Mouse (Mus musculus): ENCODE measurements around the gene Pbx3.

The Pbx3 gene

DNA sequence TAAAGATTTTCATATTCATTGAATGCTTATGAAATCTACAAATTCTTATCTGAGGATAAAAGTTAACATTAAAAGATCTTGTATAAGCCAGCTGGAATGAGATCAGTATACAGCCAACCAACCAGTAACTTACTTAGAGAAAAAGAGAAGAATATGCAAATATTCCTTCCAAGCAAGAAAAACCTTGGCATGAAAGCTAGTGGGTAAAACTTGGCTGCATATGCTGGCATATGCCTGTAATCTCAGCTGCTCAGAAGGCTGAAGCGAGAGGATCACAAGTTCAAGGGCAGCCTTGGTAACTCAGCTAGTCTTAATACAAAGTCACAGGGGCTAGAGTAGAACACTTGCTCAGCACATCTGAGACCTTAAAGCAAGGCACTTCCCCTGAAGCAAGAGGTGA is 153.8 kb downstream of the Pbx3 start:
- DNase-seq (ENCODE audit: low read depth), result no peak

DNA sequence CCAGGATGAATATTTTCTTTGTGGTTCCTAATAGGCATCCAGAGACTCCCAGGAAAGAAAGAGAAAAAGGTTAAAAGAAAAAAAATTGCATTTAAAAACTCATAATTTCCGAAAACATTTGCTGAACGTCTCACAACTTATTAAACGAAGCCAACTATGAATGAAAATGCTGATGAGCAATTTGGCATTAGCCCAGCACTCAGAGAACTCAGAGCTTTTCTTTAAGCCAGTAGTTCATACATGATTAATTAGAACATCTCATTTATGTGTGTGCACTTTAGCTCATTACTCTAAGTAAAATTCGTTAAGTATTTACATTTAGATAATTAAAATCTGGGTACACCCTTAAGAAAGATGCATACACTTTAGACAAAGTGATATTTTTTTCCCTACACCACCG is 155.3 kb downstream of the Pbx3 start:
- DNase-seq (ENCODE audit: low read depth), result no peak

DNA sequence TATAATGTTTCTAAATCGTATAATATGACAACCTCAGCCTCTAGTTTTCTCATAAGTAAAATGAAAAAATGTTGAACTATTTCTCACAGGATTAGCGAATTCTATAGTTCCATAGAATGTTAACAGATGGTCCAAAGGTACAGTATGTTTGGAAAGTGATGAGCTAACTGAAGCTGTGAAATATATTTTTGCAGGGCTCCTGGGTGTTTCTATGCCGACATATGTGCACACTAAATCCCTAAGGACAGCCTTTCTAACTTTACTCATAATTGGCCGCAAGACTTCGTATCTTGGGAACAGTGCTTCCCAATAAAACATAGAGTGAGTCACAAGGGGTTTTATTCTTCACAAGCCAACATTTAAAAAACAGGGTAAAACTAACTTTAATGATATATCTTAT is 157.4 kb downstream of the Pbx3 start:
- no peak for DNase-seq (ENCODE audit: low read depth)

DNA sequence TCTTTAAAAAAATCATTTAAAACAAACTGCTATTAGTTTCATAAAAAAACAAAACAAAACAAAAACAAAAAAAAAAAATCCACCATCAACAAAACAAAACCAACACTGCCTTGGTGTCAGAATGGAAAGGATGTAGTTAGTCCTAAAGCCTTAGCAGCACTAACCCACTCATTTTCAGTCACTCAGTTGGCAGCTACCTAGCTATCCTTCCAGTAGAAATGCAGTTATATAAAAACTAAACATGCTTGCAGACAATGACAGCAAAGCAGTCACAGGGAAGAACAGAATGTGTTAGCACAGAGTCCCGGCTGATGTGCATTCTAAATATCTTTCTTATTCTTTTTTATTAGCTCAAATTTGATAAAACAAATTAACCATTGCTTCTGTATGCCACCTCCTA is 160.5 kb downstream of the Pbx3 start:
- no peak for DNase-seq (ENCODE audit: low read depth)

DNA sequence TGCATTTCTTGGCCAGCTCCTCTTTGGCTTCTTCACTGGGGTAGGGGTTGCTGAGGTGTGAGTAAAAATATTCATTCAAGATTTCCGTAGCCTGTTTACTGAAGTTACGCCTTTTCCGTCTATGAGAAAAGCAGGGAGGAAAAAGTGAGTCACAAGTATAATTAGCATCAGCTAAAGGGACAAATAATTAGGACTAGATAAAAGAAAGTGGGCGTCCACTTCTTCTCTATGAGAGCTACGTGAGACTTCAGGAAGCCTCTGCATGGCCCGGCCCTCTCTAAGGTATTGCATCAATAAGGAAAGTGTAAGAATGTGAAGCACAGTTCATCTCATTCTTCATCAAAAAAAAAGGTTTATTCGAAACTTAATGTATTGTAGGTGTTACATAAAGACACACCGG is 168.1 kb downstream of the Pbx3 start:
- no peak for DNase-seq (ENCODE audit: low read depth)

DNA sequence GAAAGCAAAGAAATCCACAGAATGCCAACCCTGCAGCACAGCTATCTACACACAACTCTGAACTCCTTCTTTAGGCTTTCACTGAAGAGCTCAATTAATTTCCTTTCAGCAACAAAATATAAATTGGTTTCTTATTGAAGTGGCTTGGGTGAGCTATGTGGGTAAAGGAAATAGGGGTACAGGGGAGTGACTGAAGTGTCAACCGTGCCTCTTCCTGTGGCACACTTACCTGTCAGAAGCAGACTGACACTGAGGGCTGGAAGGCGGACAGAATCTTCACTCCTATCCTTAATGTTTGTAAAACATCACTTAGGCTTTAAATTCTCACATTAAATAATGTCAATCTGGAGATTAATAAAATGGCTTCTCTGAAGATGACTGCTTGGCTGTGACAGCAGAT is 168.6 kb downstream of the Pbx3 start:
- no peak for DNase-seq (ENCODE audit: low read depth)

DNA sequence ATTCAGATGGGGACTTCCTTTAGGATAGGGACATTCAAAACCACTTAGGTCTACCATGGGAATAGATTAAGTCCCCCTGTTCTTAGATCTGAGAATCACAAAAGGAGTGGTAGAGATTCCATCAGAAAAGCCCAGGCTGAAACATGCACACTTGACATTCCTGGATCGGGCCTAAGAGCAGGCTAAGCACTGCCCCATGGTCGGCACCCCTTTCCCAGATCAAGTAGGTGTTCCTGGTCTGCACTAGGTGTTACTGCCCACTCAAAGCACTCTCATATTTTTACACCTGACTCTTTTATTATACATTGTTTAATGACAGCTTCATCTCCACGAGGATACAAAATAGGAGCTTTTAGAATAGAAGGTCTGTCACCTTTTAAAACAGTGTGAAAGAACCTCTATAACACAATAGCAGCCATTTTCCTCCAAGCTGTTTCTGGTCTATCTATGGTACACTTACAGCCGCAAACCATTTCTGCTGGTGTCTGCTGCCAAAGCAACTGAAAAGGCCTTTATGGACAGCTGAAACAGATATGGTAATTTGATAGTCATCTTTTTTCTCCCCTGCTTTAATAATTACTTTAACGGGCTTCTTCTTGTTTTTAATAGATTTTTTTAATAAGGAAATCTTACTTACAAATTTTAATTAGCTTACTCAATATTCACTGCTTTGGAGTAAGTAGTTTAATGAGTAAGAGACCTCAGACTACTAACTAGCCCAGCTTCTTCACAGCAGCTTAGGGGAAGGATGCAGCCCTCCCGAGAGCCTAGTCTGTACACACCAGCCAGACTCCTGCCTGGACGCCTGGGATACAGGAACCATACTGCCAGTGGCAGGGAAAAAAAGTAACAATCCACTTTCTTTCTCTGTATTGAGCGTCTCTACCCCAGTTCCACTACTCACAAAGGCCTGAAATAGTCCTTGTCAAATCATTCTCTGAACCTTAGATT is 178.8 kb downstream of the Pbx3 start:
- DNase-seq (ENCODE audit: low read depth), result no peak

DNA sequence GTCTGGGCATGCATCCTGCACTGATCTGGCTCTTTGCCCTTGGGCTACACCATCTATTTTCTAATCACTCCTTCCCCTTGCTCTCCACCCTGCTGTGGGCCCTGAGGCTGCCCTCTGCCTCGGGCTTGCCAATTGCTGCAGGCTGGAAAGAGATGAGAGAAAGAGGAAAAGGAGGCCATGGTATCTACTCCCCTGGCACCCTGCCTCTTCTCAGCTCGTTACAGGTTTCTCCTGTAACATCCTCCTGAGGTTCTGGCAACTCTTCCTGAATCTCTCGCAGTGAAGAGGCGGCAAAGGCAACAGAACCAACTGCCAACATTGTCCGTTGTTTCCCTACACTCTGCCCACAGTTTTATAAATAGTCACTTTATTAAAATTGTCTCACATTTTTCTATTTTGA is 179.7 kb downstream of the Pbx3 start:
- DNase-seq (ENCODE audit: low read depth), result no peak

DNA sequence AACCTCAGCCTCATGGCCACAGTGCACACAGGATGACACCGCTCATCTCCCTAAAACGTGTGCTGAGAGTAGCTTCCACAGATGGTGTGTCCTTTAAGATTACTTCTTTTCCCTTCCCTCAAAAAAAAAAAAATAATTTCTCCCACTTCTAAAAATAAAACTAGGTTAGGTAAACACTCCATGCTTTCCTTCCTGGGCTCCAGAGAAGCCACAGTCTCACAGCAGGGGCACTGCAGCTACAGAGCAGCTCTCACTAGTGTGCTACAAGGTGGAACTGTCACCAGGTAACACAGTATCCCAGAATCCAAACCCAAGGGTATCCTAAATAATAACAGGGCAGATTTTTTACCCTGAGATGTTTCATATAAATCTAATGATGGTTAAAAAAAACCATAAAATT is 185.6 kb downstream of the Pbx3 start:
- DNase-seq (ENCODE audit: low read depth), result no peak

DNA sequence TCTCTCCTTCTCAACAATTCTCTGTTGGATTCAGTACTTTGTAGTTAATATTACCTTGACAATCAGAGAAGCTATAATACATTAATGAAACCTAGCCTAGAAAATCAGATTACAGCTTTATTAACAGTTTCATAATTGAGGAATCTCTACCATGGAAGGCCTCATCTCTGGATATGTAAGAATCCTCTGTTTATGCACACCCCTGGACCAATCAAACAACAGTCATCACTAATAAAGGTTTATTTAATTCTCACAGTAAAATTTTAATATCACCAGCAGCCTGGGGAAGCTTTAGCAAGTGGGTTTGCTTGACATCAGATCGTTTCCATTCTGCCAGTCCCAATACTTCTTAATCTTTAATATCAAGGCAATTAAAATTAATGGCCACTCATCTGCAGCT is 191.3 kb downstream of the Pbx3 start:
- DNase-seq (ENCODE audit: low read depth), result no peak

DNA sequence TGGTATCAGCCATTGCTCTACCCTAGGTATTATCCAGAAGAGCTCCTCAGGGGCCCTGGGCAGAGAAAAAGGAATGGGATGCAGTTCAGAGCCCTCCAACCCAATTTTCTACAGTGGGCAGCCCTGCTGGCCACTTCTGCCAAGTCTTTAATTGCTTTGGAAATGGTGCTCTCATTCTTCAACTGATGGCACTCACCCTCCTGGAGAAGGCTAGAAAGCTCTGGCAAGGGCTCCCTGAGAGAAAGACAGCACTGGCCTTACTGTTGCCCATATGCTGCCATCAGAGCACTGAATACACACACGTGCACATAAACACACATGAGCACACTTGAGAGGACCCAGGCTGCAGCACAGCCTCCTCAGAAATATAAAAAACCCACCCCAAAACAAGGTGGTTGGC is 193.6 kb downstream of the Pbx3 start:
- no peak for DNase-seq (ENCODE audit: low read depth)

DNA sequence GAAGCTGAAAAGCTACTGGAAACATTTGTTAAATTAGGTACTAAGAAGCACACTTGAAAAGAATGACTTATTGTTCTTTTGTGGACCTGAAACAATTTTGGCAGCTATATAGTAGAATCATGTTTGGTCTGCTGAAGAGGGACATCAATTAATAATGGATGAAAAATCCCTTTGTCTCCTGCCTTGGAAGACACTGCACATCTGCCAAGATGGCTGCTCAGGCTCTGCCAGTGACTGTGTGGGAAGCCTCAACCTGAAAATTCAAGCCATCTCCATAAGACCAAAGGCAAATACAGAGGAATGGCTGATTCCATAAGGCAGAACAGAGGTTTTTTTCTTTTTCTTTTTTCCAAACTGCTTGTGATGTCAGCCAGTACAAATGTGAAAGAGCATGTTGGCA is 194.3 kb downstream of the Pbx3 start:
- no peak for DNase-seq (ENCODE audit: low read depth)

DNA sequence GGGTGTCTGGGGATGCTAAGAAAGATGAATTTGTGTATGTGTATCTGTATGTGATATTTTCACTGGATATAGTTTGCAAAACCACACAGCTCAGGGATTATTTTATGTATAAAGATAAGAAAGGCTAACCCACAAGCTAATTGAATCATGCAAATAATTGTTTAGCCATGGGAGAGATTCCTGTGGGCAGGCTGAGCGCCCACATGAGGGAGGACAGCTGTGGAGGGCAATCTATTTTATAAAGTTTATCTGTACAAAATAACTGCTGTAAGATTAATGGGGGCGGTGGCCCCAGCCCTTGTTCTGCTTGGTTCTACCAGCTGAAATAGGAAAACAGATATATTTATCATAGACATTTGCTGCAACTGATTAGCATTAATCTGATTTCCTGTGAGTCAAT is 202.5 kb downstream of the Pbx3 start:
- DNase-seq (ENCODE audit: low read depth), result no peak

DNA sequence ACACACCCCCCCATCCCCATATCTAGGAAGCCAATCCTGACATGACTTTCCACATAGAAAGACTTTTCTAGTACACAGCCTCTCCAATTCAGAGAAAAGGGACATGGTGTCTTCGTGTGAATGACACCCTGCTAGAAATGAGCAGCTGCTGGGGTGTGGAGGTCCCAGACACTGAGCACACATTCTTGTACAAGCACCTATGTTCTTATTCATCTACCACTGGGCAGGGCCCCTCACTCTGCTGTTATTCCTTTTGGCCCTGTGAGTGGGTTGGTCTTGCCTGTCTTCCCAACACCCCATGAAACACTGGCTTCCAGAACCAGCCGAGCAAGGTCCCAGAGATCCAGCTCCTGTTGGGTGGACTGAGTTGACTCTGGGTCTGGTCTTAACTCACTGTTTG is 203.3 kb downstream of the Pbx3 start:
- no peak for DNase-seq (ENCODE audit: low read depth)

DNA sequence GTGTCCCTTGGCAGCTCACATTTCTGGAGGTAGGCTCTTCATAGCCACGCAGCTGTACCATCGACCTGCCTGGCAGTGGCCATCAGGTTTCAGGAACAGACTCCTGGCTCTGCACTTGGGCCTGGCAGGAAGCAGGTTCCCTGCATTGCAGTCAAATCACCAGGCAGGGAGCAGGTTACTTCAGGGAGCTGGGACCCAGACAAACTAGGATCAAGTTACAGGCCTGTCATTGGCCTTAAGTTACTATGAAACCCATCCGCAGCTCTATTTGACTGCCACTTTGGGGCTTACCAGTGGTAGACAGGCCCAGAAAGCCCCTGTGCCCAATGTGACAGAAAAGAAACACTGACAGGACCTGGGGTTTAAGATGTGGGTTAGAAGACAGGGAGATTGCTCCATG is 204.8 kb downstream of the Pbx3 start:
- DNase-seq (ENCODE audit: low read depth), result no peak

DNA sequence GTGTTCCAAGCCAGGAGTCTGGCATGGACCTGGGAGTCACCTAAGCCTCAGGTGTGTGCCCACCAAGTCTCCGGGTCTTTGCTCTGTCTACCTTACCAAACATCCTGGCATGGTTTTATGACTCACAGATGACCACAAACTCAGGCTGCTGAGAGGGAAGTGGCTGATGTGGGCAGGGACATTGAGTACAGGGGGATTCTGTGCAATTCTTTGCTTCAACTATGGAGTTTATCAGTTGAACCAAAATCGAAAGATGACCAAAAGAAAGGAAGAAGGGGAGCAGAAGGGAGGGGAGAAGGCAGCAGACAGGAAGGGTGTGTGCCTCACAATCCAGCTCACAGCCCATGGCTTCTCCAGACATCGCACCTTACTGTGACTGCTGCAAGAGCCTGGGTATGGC is 210.5 kb downstream of the Pbx3 start:
- DNase-seq (ENCODE audit: low read depth), result no peak

DNA sequence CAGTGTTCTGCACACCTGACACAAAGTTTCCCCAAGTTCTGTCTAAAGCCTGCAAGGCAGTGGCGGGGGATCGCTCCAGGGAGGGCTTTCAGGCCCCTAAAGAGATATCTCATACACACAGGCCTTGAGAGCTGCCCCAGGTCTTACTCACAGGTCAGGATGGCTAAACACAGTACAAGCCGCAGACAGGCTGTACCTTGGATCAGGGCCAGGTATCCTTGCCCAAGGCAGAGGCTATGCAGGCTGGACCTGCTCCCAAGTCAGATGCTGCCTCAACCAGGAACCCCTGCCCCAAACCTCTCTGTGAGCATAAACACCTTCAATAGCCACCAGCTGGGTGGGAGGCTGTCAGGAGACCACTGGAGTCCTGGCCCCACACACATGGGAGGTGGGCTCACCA is 215.2 kb downstream of the Pbx3 start:
- DNase-seq (ENCODE audit: low read depth), result no peak

DNA sequence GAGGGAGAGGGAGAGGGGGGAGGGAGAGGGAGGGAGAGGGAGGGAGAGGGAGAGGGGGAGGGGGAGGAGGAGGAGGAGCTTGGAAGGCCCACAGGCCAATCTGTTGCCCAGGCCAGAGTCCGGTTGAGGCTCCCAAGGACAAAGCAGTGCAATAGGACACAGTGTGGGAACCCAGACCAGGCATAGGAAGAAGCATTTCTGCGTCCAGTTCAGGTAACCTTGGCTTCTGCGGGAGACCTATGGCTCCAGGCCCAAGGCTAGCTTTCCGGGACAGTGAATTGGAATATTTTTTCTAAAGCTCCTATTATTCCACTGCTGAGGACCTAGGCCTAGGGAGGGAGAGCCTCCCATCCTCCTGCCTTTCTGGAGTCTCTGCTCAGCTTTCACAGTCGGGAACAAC is 218.1 kb downstream of the Pbx3 start:
- DNase-seq (ENCODE audit: low read depth), result no peak

DNA sequence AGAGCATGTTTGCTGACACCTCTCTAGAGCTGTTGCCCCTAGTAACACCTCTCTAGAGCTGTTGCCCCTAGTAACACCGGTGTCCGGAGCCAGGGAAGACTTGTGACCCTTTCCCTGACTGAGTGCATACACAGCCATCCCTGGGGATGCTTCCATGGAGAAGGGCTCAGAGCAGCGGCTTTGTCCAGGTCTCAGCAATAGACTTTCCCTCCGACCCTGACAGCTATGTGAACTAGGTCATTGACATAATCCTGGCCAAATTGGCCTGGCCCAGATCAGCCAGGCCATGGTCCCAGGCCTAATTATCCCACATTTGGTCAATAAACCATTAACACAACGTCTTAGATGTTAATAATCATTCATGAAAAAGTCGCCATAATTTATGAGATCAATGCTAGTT is 219.6 kb downstream of the Pbx3 start:
- no peak for DNase-seq (ENCODE audit: low read depth)

DNA sequence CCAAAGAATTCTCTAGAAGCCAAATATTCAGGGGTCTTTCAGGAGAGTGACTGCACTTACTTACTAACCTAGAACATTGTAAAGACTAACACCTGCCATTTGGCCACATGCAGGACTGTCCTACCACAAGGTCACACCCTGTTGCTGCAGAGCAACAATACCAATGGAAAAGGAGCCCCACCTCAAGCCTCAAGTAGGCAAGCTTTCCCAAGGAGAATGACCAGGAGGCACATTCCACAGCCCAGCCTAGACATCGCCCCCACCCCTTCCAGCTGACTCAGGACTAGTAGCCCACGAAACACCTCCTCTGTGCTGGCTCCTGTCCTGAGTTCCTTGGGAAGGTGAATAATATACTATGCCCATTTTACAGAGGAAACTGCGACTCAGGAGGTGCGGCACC is 222.4 kb downstream of the Pbx3 start:
- DNase-seq (ENCODE audit: low read depth), result no peak

DNA sequence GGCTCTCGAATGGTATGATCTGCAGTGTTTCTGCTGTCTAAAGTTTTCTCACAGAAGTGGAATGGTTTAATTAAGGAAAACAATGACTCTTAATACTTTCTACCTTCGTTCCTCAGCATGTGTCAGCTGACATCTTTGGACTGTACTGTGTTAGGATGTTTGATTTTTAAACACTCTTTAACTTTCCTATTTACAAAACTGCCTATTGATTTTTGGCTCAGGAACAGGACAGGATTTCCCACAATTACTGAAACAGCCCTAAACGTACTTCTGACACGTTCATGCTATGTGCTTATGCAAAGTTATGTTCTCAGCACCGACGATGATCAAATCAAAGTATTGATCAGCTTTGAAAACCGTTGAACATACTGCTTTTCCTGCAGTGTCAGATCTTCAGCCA is 224.7 kb downstream of the Pbx3 start:
- DNase-seq (ENCODE audit: low read depth), result no peak

DNA sequence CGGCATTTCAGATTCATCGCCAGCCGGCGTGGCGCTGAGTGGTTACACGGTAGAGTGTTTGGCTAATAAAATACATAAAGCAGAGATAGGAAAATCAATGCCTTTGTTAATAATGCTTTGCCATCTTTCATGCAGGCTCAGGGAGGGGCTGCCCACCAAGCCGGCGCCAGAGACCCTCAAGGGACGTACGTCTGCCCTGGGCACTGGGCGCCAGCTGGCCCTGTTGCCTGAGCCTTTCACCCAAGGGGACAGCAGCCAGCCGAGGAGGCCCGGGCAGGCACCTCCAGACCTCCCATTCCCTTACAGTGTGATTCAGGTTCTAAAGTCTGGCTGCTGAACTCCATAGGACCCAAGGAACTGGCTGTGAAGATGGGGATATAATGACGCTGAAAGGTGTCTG is 225.5 kb downstream of the Pbx3 start:
- DNase-seq (ENCODE audit: low read depth), result no peak

DNA sequence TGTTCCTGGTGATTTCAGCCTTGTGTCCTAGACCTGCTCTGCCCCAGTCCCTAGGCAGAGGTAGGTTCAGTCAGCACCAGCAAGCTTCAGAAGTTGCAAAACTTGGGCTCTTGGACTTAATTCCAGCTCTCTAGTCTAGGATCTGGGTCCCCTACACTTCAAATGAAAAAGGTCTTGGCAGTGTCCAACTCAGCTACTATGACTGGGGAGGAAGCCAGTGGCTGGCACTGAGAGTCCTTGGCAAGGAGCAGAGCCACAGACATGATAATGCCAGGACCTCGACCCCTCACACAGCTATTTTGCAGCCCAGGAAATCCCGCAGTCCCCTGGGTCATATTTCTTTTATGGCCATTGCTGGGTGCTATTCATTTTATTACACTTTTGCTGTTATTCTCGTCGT is 225.9 kb downstream of the Pbx3 start:
- no peak for DNase-seq (ENCODE audit: low read depth)

DNA sequence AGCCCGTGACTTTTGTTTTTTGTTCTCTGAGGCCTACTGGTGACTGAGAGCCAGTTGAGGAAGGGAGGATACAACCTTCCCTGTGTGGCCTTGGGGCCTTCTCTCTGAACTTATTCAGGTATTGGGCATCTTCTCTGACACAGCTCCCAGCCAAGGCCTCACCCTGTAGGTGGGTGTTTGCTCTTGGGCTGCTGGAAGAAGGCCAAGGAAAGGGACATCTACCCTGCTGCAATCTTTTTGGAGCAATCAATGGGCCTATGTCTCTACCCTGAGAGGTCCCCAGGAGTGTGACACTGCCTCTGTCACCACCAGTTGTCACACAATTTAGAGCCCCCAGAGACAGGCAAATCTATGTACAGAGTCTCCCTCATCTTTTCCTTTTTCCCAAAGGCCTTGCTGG is 226.5 kb downstream of the Pbx3 start:
- DNase-seq (ENCODE audit: low read depth), result no peak
